Mouse (Mus musculus): ENCODE data around the gene Taf11. TPM values are rescaled to one million over a fixed set of nuclear protein-coding genes. Genes with fewer than 3 reads are reported as not detected.

Taf11 gene
- 21.6 and 22.2 TPM in 2 replicates for polyA plus RNA-seq (2015; fragmentation: Nextera tagmentation; extraction: Ambion mirVana)

GRCm38 (mm10) chr17:27909622-27910500 lies at the start of gene Taf11:
Gene Taf11, minus strand, starts transcription at chr17:27909844.
- peak; percentile 50 for ATAC-seq (ENCODE audit: insufficient read depth)
- peak within 1 kb of the TSS; percentile 86 for H3K9ac ChIP-seq
- no peaks in the 10 kb centered on the region for H3K9me3 ChIP-seq (replicated peaks)
- no peaks in the 10 kb centered on the region for H3K27me3 ChIP-seq
- 1% methylated on average over 53 of the region's 53 CpGs for WGBS (ENCODE audit: insufficient replicate concordance)
- peak within 1 kb of the TSS; percentile 93 for H3K4me3 ChIP-seq (replicated peaks)
- H3K4me1 ChIP-seq (replicated peaks), result peaks cover 42% of the 10 kb centered on the region
- peak within 1 kb of the TSS; percentile 99 for H3K4me2 ChIP-seq
- H3K27ac ChIP-seq (replicated peaks), result peak within 1 kb of the TSS; percentile 85
- peaks cover 1% of the 10 kb centered on the region; the same call in 1 of the 2 replicates for H3K36me3 ChIP-seq (replicated peaks)

GRCm38 (mm10) chr17:27957649-27958048 lies 48.0 kb upstream of the Taf11 start:
- WGBS (ENCODE audit: insufficient replicate concordance), result 80% methylated on average over 9 of the region's 9 CpGs
- no peak for ATAC-seq (ENCODE audit: insufficient read depth)
- H3K9me3 ChIP-seq (replicated peaks), result no peaks in the 10 kb centered on the region
- no peak overlapping the region for H3K4me2 ChIP-seq
- H3K36me3 ChIP-seq (replicated peaks), result no peaks in the 10 kb centered on the region
- H3K4me3 ChIP-seq (replicated peaks), result no peak overlapping the region
- H3K27ac ChIP-seq (replicated peaks), result no peak overlapping the region
- no peaks in the 10 kb centered on the region for H3K27me3 ChIP-seq
- H3K4me1 ChIP-seq (replicated peaks), result peaks cover 13% of the 10 kb centered on the region; the same call in 1 of the 2 replicates
- no peak overlapping the region for H3K9ac ChIP-seq

GRCm38 (mm10) chr17:27954629-27955402 lies 45.2 kb upstream of the Taf11 start:
- H3K9ac ChIP-seq, result no peak overlapping the region
- no peak overlapping the region for H3K4me2 ChIP-seq
- no peaks in the 10 kb centered on the region for H3K9me3 ChIP-seq (replicated peaks)
- H3K4me3 ChIP-seq (replicated peaks), result no peak overlapping the region
- no peaks in the 10 kb centered on the region for H3K27me3 ChIP-seq
- H3K36me3 ChIP-seq (replicated peaks), result no peaks in the 10 kb centered on the region
- no peak for ATAC-seq (ENCODE audit: insufficient read depth)
- no peak overlapping the region for H3K27ac ChIP-seq (replicated peaks)
- H3K4me1 ChIP-seq (replicated peaks), result peaks cover 13% of the 10 kb centered on the region; the same call in 1 of the 2 replicates
- 66% methylated on average over 14 of the region's 14 CpGs for WGBS (ENCODE audit: insufficient replicate concordance)

DNA sequence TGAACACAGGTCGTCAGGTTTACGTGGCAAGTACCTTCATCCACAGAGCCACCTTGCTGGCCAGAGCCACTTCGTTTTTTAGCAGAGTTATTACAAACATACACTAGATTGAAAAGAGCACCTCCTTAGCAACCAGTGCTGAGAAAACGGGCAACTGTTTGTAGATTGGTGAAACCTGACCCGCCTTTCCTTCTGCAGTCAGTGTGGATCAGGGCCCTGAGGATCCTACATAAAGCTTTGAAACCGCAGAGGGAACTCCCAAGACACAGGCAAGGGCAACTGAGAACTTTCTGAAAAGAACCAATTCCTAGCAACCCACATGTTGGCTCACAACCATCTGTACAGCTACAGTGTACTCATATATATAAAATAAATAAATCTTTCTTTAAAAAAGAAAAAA lies 43.5 kb upstream of the Taf11 start:
- Histone ChIP-seq H3K27ac (replicated peaks) (no peak overlapping the region), H3K9ac (no peak overlapping the region), H3K4me1 (replicated peaks) (peaks cover 13% of the 10 kb centered on the region; the same call in 1 of the 2 replicates), H3K27me3 (no peaks in the 10 kb centered on the region), H3K4me2 (no peak overlapping the region), H3K36me3 (replicated peaks) (no peaks in the 10 kb centered on the region), H3K4me3 (replicated peaks) (no peak overlapping the region), H3K9me3 (replicated peaks) (no peaks in the 10 kb centered on the region)
- 62% methylated on average over 6 of the region's 6 CpGs for WGBS (ENCODE audit: insufficient replicate concordance)
- no peak for ATAC-seq (ENCODE audit: insufficient read depth)

- H3K9ac ChIP-seq, result no peak overlapping the region
- no peak overlapping the region for H3K4me3 ChIP-seq (replicated peaks)
- H3K4me1 ChIP-seq (replicated peaks), result no peaks in the 10 kb centered on the region; the same call in 1 of the 2 replicates
- H3K9me3 ChIP-seq (replicated peaks), result no peaks in the 10 kb centered on the region
- WGBS (ENCODE audit: insufficient replicate concordance), result 76% methylated on average over 2 of the region's 2 CpGs
- no peak for ATAC-seq (ENCODE audit: insufficient read depth)
- H3K36me3 ChIP-seq (replicated peaks), result no peaks in the 10 kb centered on the region
- no peaks in the 10 kb centered on the region for H3K27me3 ChIP-seq
- no peak overlapping the region for H3K4me2 ChIP-seq
- no peak overlapping the region for H3K27ac ChIP-seq (replicated peaks)
Observed at GRCm38 (mm10) chr17:27947155-27947554, 37.5 kb upstream of the Taf11 start.

DNA sequence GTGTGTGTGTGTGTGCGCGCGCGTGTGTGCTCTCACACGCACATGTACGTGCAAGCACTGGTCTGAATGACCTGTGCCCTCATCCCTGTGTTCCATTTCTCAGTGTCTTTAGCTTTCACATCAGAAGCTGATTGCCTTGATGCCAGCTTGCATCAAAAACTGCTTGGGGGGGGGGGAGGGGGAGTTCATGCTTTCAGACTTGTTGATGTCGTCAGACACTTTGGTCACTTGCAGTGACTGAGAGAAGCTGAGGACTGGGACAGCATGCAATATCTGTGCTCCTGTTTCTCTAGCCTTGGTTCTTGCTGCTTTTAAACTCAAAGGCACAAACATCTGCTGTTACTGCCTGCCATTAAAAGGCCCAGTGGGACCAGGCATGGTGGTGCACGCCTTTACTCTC lies 36.7 kb upstream of the Taf11 start:
- no peak for ATAC-seq (ENCODE audit: insufficient read depth)
- WGBS (ENCODE audit: insufficient replicate concordance), result 87% methylated on average over 8 of the region's 8 CpGs
- Histone ChIP-seq H3K36me3 (replicated peaks) (no peaks in the 10 kb centered on the region), H3K27me3 (no peaks in the 10 kb centered on the region), H3K9ac (no peak overlapping the region), H3K4me3 (replicated peaks) (no peak overlapping the region), H3K27ac (replicated peaks) (no peak overlapping the region), H3K4me2 (no peak overlapping the region), H3K4me1 (replicated peaks) (no peaks in the 10 kb centered on the region; the same call in 1 of the 2 replicates), H3K9me3 (replicated peaks) (no peaks in the 10 kb centered on the region)

DNA sequence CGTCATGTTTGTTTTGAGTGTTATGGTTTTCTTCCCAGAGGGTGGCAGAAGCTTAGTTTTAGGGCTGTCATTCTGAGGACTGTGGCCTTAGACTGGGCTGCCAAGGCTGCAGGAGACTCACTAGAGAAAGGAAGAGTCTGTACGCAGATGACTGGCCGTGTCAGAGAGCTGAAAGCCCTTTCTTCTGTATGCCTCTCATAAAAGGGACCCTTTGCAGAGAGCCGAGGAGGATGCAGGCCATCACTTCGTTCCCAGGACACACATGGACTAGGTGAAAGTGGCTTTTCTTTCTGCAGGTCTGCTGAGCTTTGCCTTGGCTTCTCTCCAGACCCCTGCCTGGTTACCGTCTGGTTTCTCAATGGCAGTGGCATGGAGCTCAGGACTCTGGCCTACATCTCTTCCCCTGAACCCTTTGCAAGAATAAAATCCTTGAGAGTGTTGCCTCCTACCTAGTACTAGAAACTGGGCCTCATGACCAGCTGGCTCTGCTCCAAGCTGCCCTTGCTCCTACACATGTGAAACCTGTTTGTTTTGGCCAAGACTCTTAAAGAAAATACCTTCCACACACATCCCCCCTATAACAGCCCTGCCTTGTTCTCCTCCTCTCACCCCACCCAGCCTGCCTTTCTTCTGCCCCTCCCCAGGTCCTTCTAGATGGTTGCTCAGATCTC lies 36.0 kb upstream of the Taf11 start:
- Histone ChIP-seq H3K27ac (replicated peaks) (no peak overlapping the region), H3K4me1 (replicated peaks) (no peaks in the 10 kb centered on the region; the same call in 1 of the 2 replicates), H3K36me3 (replicated peaks) (no peaks in the 10 kb centered on the region), H3K4me3 (replicated peaks) (no peak overlapping the region), H3K9me3 (replicated peaks) (no peaks in the 10 kb centered on the region), H3K9ac (no peak overlapping the region), H3K4me2 (no peak overlapping the region), H3K27me3 (no peaks in the 10 kb centered on the region)
- no peak for ATAC-seq (ENCODE audit: insufficient read depth)
- WGBS (ENCODE audit: insufficient replicate concordance), result 67% methylated on average over 6 of the region's 6 CpGs

- no peak overlapping the region for H3K4me2 ChIP-seq
- H3K27ac ChIP-seq (replicated peaks), result no peak overlapping the region
- H3K4me3 ChIP-seq (replicated peaks), result no peak overlapping the region
- ATAC-seq (ENCODE audit: insufficient read depth), result no peak
- peaks cover 14% of the 10 kb centered on the region for H3K4me1 ChIP-seq (replicated peaks)
- no peaks in the 10 kb centered on the region for H3K27me3 ChIP-seq
- H3K36me3 ChIP-seq (replicated peaks), result no peaks in the 10 kb centered on the region
- no peak overlapping the region for H3K9ac ChIP-seq
- 67% methylated on average over 4 of the region's 4 CpGs for WGBS (ENCODE audit: insufficient replicate concordance)
- no peaks in the 10 kb centered on the region for H3K9me3 ChIP-seq (replicated peaks)
Observed at GRCm38 (mm10) chr17:27942131-27942530, 32.5 kb upstream of the Taf11 start.

- peaks cover 14% of the 10 kb centered on the region for H3K4me1 ChIP-seq (replicated peaks)
- no peaks in the 10 kb centered on the region for H3K9me3 ChIP-seq (replicated peaks)
- 60% methylated on average over 2 of the region's 2 CpGs for WGBS (ENCODE audit: insufficient replicate concordance)
- no peak overlapping the region for H3K27ac ChIP-seq (replicated peaks)
- no peaks in the 10 kb centered on the region for H3K36me3 ChIP-seq (replicated peaks)
- no peak overlapping the region for H3K4me2 ChIP-seq
- H3K4me3 ChIP-seq (replicated peaks), result no peak overlapping the region
- no peaks in the 10 kb centered on the region for H3K27me3 ChIP-seq
- H3K9ac ChIP-seq, result no peak overlapping the region
- ATAC-seq (ENCODE audit: insufficient read depth), result no peak
Observed at GRCm38 (mm10) chr17:27941698-27942097, 32.1 kb upstream of the Taf11 start.

GRCm38 (mm10) chr17:27941178-27941577 lies 31.5 kb upstream of the Taf11 start:
- 65% methylated on average over 5 of the region's 5 CpGs for WGBS (ENCODE audit: insufficient replicate concordance)
- no peaks in the 10 kb centered on the region for H3K9me3 ChIP-seq (replicated peaks)
- H3K9ac ChIP-seq, result no peak overlapping the region
- H3K27ac ChIP-seq (replicated peaks), result no peak overlapping the region
- H3K4me3 ChIP-seq (replicated peaks), result no peak overlapping the region
- no peak for ATAC-seq (ENCODE audit: insufficient read depth)
- H3K4me1 ChIP-seq (replicated peaks), result peaks cover 14% of the 10 kb centered on the region
- H3K36me3 ChIP-seq (replicated peaks), result no peaks in the 10 kb centered on the region
- H3K4me2 ChIP-seq, result no peak overlapping the region
- no peaks in the 10 kb centered on the region for H3K27me3 ChIP-seq

DNA sequence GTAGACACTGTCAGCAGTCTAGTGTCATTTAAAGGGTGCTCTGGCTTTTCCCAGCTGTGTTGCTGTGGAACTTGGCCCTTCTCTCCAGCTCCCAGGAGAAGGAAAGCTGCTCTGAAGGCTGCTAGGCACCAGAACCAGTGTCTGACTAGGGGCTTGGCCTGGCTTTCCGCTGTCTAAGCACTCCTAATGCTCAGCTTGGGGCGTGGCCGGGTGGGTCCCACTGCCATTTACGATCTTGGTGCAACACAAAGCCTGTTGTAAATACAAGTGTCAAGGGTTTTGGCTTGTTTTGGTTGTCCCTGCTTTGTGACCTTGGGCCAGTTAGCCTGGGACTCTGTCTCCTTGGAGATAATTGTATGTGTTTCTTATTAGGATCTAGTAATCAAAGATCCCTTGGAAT lies 30.7 kb upstream of the Taf11 start:
- Histone ChIP-seq H3K4me3 (replicated peaks) (no peak overlapping the region), H3K36me3 (replicated peaks) (no peaks in the 10 kb centered on the region), H3K9ac (no peak overlapping the region), H3K27ac (replicated peaks) (no peak overlapping the region), H3K4me1 (replicated peaks) (peaks cover 14% of the 10 kb centered on the region; the same call in 1 of the 2 replicates), H3K9me3 (replicated peaks) (no peaks in the 10 kb centered on the region), H3K27me3 (no peaks in the 10 kb centered on the region), H3K4me2 (no peak overlapping the region)
- ATAC-seq (ENCODE audit: insufficient read depth), result no peak
- WGBS (ENCODE audit: insufficient replicate concordance), result 58% methylated on average over 4 of the region's 4 CpGs
